Mouse (Mus musculus): ENCODE results near the gene Mtfmt.

Mtfmt gene

GRCm38 (mm10) chr9:65435671-65436301 lies at the start of gene Mtfmt:
Gene Mtfmt, plus strand, starts transcription at chr9:65435782.
- DNase-seq (ENCODE audit: low spot score): peak; percentile 68

- no peak for DNase-seq (ENCODE audit: low spot score)
These were observed 49.0 kb upstream of the Mtfmt start for GRCm38 (mm10) chr9:65386373-65387140.

- no peak for DNase-seq (ENCODE audit: low spot score)
These were observed 44.6 kb upstream of the Mtfmt start for GRCm38 (mm10) chr9:65390752-65391612.

GRCm38 (mm10) chr9:65391613-65391964 lies 44.0 kb upstream of the Mtfmt start, which contains the start of gene Kbtbd13:
Gene Kbtbd13, minus strand, starts transcription at chr9:65391652.
- DNase-seq (ENCODE audit: low spot score): no peak

- no peak for DNase-seq (ENCODE audit: low spot score)
These were observed 42.8 kb upstream of the Mtfmt start for GRCm38 (mm10) chr9:65392638-65393364.

GRCm38 (mm10) chr9:65393606-65394005 lies 42.0 kb upstream of the Mtfmt start:
- DNase-seq (ENCODE audit: low spot score): no peak

- no peak for DNase-seq (ENCODE audit: low spot score)
These were observed 41.2 kb upstream of the Mtfmt start for GRCm38 (mm10) chr9:65394360-65394759.

GRCm38 (mm10) chr9:65398279-65398678 lies 37.3 kb upstream of the Mtfmt start, which contains the start of gene Rasl12:
Gene Rasl12, plus strand, starts transcription at chr9:65398506.
- no peak for DNase-seq (ENCODE audit: low spot score)

- no peak for DNase-seq (ENCODE audit: low spot score)
These were observed 35.6 kb upstream of the Mtfmt start for GRCm38 (mm10) chr9:65399934-65400333.

GRCm38 (mm10) chr9:65404331-65405183 lies 31.0 kb upstream of the Mtfmt start:
- DNase-seq (ENCODE audit: low spot score): peak; percentile 25

- no peak for DNase-seq (ENCODE audit: low spot score)
These were observed 30.5 kb upstream of the Mtfmt start for GRCm38 (mm10) chr9:65405184-65405449.

- no peak for DNase-seq (ENCODE audit: low spot score)
These were observed 28.3 kb upstream of the Mtfmt start for GRCm38 (mm10) chr9:65407327-65407726.

GRCm38 (mm10) chr9:65407861-65408260 lies 27.7 kb upstream of the Mtfmt start:
- no peak for DNase-seq (ENCODE audit: low spot score)

GRCm38 (mm10) chr9:65408871-65409295 lies 26.7 kb upstream of the Mtfmt start:
- no peak for DNase-seq (ENCODE audit: low spot score)

- no peak for DNase-seq (ENCODE audit: low spot score)
These were observed 25.2 kb upstream of the Mtfmt start for GRCm38 (mm10) chr9:65410378-65410777.

- no peak for DNase-seq (ENCODE audit: low spot score)
These were observed 24.3 kb upstream of the Mtfmt start for GRCm38 (mm10) chr9:65411326-65411725.

- DNase-seq (ENCODE audit: low spot score): no peak
These were observed 17.8 kb upstream of the Mtfmt start for GRCm38 (mm10) chr9:65417738-65418137.

- DNase-seq (ENCODE audit: low spot score): no peak
These were observed 15.9 kb upstream of the Mtfmt start for GRCm38 (mm10) chr9:65419633-65420032.

- no peak for DNase-seq (ENCODE audit: low spot score)
These were observed 12.7 kb upstream of the Mtfmt start, which contains the start of gene Slc51b for GRCm38 (mm10) chr9:65422760-65423501. Gene Slc51b, minus strand, starts transcription at chr9:65422955.

GRCm38 (mm10) chr9:65424393-65424792 lies 11.2 kb upstream of the Mtfmt start:
- DNase-seq (ENCODE audit: low spot score): no peak
